Mouse (Mus musculus): ENCODE results near the gene Akr1c18. TPM values are rescaled to one million over a fixed set of nuclear protein-coding genes. Genes with fewer than 3 reads are reported as not detected.

The Akr1c18 gene
- polyA plus RNA-seq, 1 experiment: 44.6 TPM

DNA sequence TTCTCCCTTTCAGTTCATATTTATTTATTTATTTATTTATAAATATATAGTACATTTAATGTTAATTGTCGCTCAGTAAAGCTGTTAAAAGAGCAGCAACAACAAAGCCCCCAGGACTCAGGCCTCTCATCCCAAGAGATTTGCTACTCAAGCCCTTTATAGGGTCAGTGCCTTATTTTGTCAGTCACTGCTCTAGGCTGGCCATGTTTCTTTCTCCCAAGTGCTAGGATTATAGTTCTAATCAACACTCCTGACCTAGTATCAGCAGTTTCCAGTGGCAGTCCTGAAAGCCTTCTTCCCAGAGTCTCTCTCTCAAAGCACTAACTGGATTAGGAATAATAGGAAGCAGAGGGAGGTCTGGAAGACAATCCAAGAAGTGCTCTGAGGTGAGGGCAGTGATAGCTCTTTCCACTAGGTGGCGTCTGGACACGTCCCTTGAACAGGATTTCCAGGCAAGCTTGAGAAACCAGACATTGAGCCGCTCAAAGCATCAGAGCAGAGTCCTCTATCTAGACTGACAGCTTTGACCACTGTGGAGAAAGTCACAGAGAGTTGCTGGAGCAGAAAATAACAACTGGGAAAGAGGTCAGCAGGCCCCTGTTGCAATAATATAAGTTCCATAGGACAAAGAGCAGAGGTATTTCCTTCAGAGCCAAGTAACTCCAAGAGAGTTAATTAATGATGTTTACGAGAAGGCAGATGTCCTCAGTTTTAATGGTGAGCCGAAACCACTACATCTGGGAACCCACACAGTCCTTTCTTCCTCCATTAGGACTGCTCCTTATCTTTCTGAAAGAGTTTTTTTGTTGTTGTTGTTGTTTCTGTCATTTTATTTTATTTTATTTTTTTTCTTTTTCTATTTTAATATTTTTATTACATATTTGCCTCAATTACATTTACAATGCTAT lies 39.9 kb downstream of the Akr1c18 start:
- H3K27ac ChIP-seq (ENCODE audit: insufficient read depth, low read depth, low read length): no peak overlapping the region
- no peaks in the 10 kb centered on the region for H3K4me1 ChIP-seq (ENCODE audit: control insufficient read depth, insufficient read depth, low read length)
- TF ChIP-seq POLR2A (IDR thresholded peaks at IDR 0.05; ENCODE audit: low read depth, low read length) (no peak), CTCF (conservative IDR thresholded peaks at IDR 0.05; ENCODE audit: insufficient read depth, insufficient read length, low read depth, low read length) (peak; percentile 74)
- 28% methylated on average over 6 of the region's 6 CpGs for WGBS
- no peak overlapping the region for H3K4me3 ChIP-seq (ENCODE audit: insufficient read depth, low read depth, low read length)
- peak; percentile 89 for DNase-seq
- no peaks in the 10 kb centered on the region for H3K27me3 ChIP-seq (replicated peaks; ENCODE audit: control insufficient read depth, insufficient read depth, low read length)
- H3K36me3 ChIP-seq (ENCODE audit: control insufficient read depth, insufficient read depth, low read length): no peaks in the 10 kb centered on the region

DNA sequence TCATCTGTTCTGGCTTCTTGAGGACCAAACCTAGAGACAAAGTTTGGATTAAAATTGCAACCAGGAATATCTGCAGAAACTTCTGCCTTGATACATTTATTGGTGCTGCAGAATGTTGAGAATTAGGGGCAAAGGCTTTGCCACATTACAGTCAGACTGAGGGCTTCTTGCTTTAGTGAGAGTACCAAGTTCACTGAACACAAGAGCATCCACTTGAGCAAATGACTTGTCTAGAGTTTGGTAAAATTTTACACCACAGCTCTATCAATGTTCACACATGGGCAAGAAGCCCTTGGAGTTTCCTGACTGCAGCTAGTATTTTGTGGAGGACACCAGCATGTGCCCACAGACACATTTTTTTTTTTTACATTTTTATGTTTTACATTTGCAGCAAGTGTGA lies 47.7 kb downstream of the Akr1c18 start:
- H3K4me1 ChIP-seq (ENCODE audit: control insufficient read depth, insufficient read depth, low read length): no peaks in the 10 kb centered on the region; the same call in 1 of the 2 replicates
- H3K27me3 ChIP-seq (replicated peaks; ENCODE audit: control insufficient read depth, insufficient read depth, low read length): no peaks in the 10 kb centered on the region
- TF ChIP-seq CTCF (conservative IDR thresholded peaks at IDR 0.05; ENCODE audit: insufficient read depth, insufficient read length, low read depth, low read length): no peak
- TF ChIP-seq POLR2A (IDR thresholded peaks at IDR 0.05; ENCODE audit: low read depth, low read length): no peak
- H3K27ac ChIP-seq (ENCODE audit: insufficient read depth, low read depth, low read length): peak overlapping the region; percentile 78
- no peak overlapping the region for H3K4me3 ChIP-seq (ENCODE audit: insufficient read depth, low read depth, low read length)
- DNase-seq: peak; percentile 75
- H3K36me3 ChIP-seq (ENCODE audit: control insufficient read depth, insufficient read depth, low read length): no peaks in the 10 kb centered on the region

DNA sequence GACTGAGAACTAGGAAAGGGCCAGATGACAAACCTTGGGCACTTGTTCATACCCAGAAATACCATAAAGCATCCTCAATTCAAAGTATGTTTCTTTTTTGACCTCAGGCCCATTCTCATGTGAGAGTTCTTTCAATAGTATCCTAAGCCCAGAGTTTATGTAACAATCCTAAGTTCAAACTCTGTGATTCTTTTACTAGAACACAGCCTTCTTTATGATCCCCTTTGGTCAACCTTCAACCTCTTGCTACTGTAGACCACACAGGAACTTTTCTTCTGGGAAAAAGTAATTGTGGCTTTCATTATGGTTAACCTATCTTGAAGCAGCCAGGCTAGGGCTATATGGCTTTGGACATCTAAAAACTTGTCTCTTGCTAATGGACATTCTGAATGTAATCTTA lies 48.8 kb downstream of the Akr1c18 start:
- Histone ChIP-seq H3K4me3 (ENCODE audit: insufficient read depth, low read depth, low read length) (no peak overlapping the region), H3K4me1 (ENCODE audit: control insufficient read depth, insufficient read depth, low read length) (no peaks in the 10 kb centered on the region; the same call in 1 of the 2 replicates), H3K27ac (ENCODE audit: insufficient read depth, low read depth, low read length) (peak overlapping the region; percentile 74), H3K36me3 (ENCODE audit: control insufficient read depth, insufficient read depth, low read length) (no peaks in the 10 kb centered on the region), H3K27me3 (replicated peaks; ENCODE audit: control insufficient read depth, insufficient read depth, low read length) (no peaks in the 10 kb centered on the region)
- TF ChIP-seq POLR2A (IDR thresholded peaks at IDR 0.05; ENCODE audit: low read depth, low read length): no peak
- no peak for TF ChIP-seq CTCF (conservative IDR thresholded peaks at IDR 0.05; ENCODE audit: insufficient read depth, insufficient read length, low read depth, low read length)
- peak; percentile 76 for DNase-seq

Other genes starting within 250 kb of the Akr1c18 start
- 32.7 and 39.9 TPM in 2 replicates for gene Net1, start 232.4 kb downstream of the Akr1c18 start, polyA plus RNA-seq (2012; rRNA removed)
- gene Tubal3, start 232.4 kb downstream of the Akr1c18 start, polyA plus RNA-seq (2012; rRNA removed): not detected in 2 replicates
- not detected in 2 replicates for gene Ucn3, start 205.3 kb downstream of the Akr1c18 start, polyA plus RNA-seq (2012; rRNA removed)
- 11.4 and 14.1 TPM in 2 replicates for gene Akr1c14, start 101.6 kb downstream of the Akr1c18 start, polyA plus RNA-seq (2012; rRNA removed)
- 12.8 and 17.2 TPM in 2 replicates for gene Akr1c13, start 40.5 kb upstream of the Akr1c18 start, polyA plus RNA-seq (2012; rRNA removed)
- gene Akr1c19, start 78.0 kb upstream of the Akr1c18 start, polyA plus RNA-seq (2012; rRNA removed): 16.5 and 24.1 TPM in 2 replicates
- 3.1 and 4.6 TPM in 2 replicates for gene Akr1c12, start 128.8 kb upstream of the Akr1c18 start, polyA plus RNA-seq (2012; rRNA removed)

Data from kidney, adult 2 months (tissue).